Mouse (Mus musculus) hindbrain, embryonic 15.5 days (tissue): ENCODE results near the gene Arfgap2. TPM values are rescaled to one million over a fixed set of nuclear protein-coding genes. Genes with fewer than 3 reads are reported as not detected.
"Not testable (repeated sequence)": the region's sequence is repeated elsewhere in the genome, so short reads cannot be mapped to it uniquely, and the experiment has no call there.

Experiments used
- ATAC-seq: fragments of 200-750 bp; cut with Nextera tagmentation; 2 replicates; pipeline ENCODE4 v1.8.0; 2017; ENCODE audit warnings: low read depth, moderate number of reproducible peaks, moderate TSS enrichment; ENCODE audit not compliant: low FRiP score
- H3K27ac ChIP-seq: fragments of 300-500 bp; sonication (generic); replicated peaks from 2 replicates; pipeline ENCODE4 v1.5.1; 2015; ENCODE audit warnings: mild to moderate bottlenecking, inconsistent platforms
- H3K27me3 ChIP-seq: fragments of 300-500 bp; sonication (generic); 2 replicates; pipeline ENCODE4 v1.6.1; 2015; ENCODE audit warnings: control low read depth, inconsistent platforms
- H3K36me3 ChIP-seq: fragments of 300-500 bp; sonication (generic); 2 replicates; pipeline ENCODE4 v1.6.1; 2015; ENCODE audit warnings: control low read depth, inconsistent platforms
- H3K4me1 ChIP-seq: fragments of 300-500 bp; sonication (generic); replicated peaks from 2 replicates; pipeline ENCODE4 v1.6.1; 2015; ENCODE audit warnings: control low read depth, inconsistent platforms
- H3K4me2 ChIP-seq: fragments of 300-500 bp; sonication (generic); 2 replicates; pipeline ENCODE4 v1.6.1; 2015; ENCODE audit warnings: moderate library complexity, mild to moderate bottlenecking, inconsistent platforms
- H3K4me3 ChIP-seq: fragments of 300-500 bp; sonication (generic); 2 replicates; pipeline ENCODE4 v1.5.1; 2015; ENCODE audit warnings: mild to moderate bottlenecking, inconsistent platforms
- H3K9ac ChIP-seq: fragments of 300-500 bp; sonication (generic); 2 replicates; pipeline ENCODE4 v1.6.1; 2015; ENCODE audit warnings: inconsistent platforms
- H3K9me3 ChIP-seq: fragments of 300-500 bp; sonication (generic); 2 replicates; pipeline ENCODE4 v1.6.1; 2016; ENCODE audit warnings: control low read depth, inconsistent platforms
- WGBS: fragments of 180-500 bp; shearing (Covaris S2); methylation state at CpG from one replicate; pipeline ENCODE4 v1.1.7; 2015; 5-methylcytosine and 5-hydroxymethylcytosine counted together
- polyA plus RNA-seq: library from polyadenylated mRNA; unstranded; fragments of >200 nt; fragmentation: Nextera tagmentation; extraction: Ambion mirVana; gene quantifications from 2 replicates; pipeline ENCODE4 v1.2.1, GENCODE M21; 2015

Arfgap2 gene
- 65.1 and 65.3 TPM in 2 replicates for polyA plus RNA-seq

DNA sequence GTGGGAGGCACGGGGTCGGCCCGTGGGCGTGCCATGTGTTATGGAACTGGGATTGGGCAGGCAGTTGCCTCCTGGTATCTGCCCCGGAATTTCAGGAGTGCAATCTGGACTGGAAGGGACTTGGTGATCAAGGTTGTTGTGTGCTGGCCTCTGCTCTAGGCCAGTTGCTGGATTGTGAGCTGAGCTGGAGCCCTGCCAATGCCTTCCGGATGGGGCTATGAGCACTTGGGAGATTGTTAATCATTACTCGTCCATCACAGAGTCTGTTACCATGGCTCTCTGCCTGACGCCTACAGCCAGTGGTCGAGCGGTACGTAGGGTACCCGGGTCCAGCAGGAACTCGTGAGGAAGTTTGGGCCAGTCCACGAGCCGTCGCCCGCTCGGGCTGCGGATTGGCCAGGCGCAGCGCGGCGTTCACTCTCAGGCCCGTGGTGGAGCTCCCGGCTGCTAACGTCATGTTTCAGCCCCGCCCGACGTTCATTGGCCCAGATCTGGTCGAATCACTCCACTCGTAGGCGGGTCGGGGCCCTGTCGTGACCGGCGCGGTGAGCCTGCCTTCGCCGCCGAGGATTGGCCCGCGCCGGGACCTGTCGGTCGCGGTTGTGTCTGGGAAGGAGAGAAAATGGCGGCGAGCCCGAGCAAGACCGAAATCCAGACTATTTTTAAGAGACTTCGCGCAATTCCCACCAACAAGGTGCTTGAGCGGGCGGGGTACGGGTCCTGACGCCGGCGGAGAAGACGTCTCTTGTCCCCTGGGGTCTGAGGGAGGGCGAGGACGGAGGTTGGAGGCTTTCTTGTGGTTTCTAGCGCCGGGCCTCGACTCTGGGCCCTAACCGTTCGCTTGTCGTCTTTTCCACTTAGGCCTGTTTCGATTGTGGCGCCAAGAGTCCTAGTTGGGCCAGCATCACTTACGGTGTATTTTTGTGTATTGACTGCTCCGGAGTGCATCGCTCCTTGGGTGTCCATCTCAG, at the start of gene Arfgap2:
Arfgap2 (plus strand) TSS at position 264 of the 971 bp plus-strand sequence.
- ATAC-seq = peak; percentile 99
- H3K27ac ChIP-seq = peak within 1 kb of the TSS; percentile 87
- H3K4me1 ChIP-seq = peaks cover 19% of the 10 kb centered on the region
- H3K9ac ChIP-seq = peak within 1 kb of the TSS; percentile 60
- H3K9me3 ChIP-seq = no peaks in the 10 kb centered on the region
- WGBS = 1% methylated on average over 71 of the region's 72 CpGs
- H3K4me2 ChIP-seq = peak within 1 kb of the TSS; percentile 77
- no peaks in the 10 kb centered on the region for H3K27me3 ChIP-seq
- peaks cover 29% of the 10 kb centered on the region for H3K36me3 ChIP-seq
- H3K4me3 ChIP-seq = peak within 1 kb of the TSS; percentile 63

DNA sequence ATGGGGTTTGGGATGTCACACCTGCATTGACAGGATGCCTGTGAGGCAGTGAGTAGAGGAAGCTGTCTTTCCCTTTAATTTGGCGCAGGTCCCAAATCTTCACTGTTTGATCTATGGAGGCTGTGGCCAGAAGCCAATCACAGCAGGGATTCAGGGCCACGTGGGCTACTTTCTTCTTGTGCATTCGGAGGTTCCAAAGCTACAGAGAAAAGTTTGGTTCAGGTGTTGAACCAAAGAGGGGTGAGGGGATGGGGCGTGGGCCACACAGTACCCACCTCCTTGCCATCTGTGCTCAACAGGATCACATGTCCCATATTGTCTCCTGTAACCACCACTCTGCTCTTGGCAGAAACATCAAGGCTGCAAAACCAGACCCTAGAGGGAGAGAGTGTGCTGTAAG, 47.7 kb upstream of the Arfgap2 start:
- H3K4me2 ChIP-seq = no peak overlapping the region
- H3K9me3 ChIP-seq = no peaks in the 10 kb centered on the region
- 58% methylated on average over 4 of the region's 4 CpGs for WGBS
- H3K4me1 ChIP-seq = no peaks in the 10 kb centered on the region
- no peak overlapping the region for H3K4me3 ChIP-seq
- H3K27me3 ChIP-seq = no peaks in the 10 kb centered on the region
- no peak overlapping the region for H3K27ac ChIP-seq
- ATAC-seq = peak; percentile 34; the same call in 1 of the 2 replicates
- no peak overlapping the region for H3K9ac ChIP-seq
- H3K36me3 ChIP-seq = peaks cover 25% of the 10 kb centered on the region

DNA sequence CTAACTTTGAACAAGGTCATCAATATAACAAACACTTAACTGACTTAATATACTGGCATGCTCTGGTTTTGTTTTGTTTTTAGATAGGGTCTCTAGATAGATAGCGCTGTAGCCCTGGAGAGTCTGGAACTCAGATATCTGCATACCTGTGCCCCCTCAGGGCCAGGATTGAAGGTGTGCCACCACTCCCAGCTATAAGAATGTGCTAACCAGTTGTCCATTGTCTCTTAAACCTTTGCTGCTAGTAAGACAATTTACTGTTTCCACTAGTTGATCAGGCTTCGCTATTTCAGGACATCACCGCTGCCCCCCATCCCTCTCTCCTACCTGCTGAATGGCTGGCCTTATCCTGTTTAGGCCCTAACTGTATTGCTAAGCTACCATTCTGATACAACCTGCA, 44.3 kb upstream of the Arfgap2 start:
- Histone ChIP-seq H3K27ac (no peak overlapping the region), H3K36me3 (no peaks in the 10 kb centered on the region), H3K4me2 (no peak overlapping the region), H3K9ac (no peak overlapping the region), H3K4me1 (no peaks in the 10 kb centered on the region), H3K4me3 (no peak overlapping the region), H3K27me3 (no peaks in the 10 kb centered on the region), H3K9me3 (no peaks in the 10 kb centered on the region)
- WGBS = 98% methylated on average over 3 of the region's 3 CpGs
- ATAC-seq = no peak

DNA sequence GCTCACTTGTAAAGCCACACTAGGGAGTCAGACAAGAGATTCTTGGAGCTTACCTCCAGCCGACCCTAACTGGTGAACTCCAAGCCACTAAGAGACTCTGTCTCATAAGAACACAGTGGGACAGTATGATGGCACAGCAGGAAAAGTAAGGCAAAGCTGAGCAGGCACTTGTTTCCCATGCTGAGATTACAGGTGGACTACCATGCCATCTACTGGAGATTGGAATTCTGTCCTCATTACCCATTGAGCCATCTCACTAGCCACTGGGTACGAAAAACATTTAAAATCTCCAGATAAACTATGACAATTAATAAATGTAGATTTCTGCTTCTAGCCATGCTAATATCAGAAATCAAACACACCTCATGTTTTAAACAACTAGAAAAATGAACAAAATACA, 41.2 kb upstream of the Arfgap2 start:
- ATAC-seq = no peak
- no peaks in the 10 kb centered on the region for H3K4me1 ChIP-seq
- no peaks in the 10 kb centered on the region for H3K27me3 ChIP-seq
- no peak overlapping the region for H3K4me2 ChIP-seq
- no peak overlapping the region for H3K27ac ChIP-seq
- H3K4me3 ChIP-seq = no peak overlapping the region
- WGBS = 86% methylated on average over 2 of the region's 2 CpGs
- 0 out of 2 replicates have a peak, but pooled peaks cover 3% of the 10 kb centered on the region for H3K36me3 ChIP-seq
- H3K9me3 ChIP-seq = no peaks in the 10 kb centered on the region
- no peak overlapping the region for H3K9ac ChIP-seq

DNA sequence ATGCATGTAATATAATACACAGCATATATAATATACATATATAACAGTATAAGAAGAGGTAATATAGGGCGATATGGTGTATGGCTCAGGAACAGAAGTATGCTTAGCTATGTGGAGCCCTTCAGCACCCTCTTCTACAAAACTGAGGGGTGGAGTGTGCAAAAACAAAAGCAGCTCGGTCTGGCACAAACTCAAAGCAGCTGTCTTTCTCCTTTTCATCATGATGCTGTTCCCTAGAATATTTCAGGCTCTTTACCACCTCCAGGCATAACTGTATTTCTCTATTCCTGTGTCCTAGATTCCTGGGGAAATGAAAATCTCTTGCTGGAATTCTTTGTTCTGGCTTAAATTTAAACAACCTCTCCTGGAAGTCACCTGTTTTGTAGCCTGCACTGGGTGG, 35.0 kb upstream of the Arfgap2 start:
- WGBS = 80% methylated on average over 2 of the region's 2 CpGs
- ATAC-seq = no peak
- Histone ChIP-seq H3K4me1 (no peaks in the 10 kb centered on the region), H3K9me3 (no peaks in the 10 kb centered on the region), H3K9ac (no peak overlapping the region), H3K36me3 (0 out of 2 replicates have a peak, but pooled peaks cover 4% of the 10 kb centered on the region), H3K4me3 (no peak overlapping the region), H3K4me2 (no peak overlapping the region), H3K27ac (no peak overlapping the region), H3K27me3 (no peaks in the 10 kb centered on the region)

DNA sequence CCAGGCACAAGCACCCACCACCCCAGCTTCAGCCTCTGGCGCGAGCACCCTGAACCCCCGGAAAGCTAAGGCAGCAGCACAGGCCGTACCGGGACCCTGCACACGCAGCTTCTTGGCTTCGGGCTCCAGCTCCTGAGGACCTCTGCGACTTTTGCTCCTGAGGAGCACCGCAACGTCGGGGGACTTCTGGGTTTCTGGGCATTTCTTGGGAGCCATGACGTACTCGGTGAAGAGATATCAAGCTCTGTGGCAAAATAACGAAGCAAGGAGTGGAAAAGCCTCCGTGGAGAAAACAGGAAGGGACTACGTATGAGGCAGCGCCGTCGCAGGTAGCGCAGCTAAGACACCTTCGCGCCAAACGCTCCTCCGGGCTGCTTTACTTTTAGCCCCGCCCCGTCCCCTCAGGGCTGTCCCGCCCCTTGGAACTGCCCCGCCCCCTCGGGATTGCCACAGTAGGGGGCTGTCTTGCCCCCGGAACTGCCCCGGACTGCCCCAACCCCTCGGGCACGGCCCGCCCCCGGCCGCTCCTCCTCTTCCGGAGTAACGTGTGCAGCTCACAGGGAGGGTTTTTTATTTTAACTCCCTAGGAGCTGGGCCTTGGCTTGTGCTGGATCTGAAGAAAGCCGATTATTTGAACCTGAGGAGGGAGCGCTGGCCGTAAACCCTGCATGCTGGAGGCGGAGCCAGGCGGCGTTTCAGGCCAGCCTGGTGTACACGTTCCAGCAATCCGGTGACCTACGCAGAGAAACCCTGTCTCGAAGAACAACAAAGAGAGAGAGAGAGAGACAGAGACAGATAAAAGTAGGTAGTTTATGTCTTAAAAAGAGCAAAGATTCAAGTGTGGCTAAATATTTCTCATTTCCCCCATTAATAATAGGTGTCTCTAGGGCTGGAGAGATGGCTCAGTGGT, 27.9 kb upstream of the Arfgap2 start, which contains the start of gene Ddb2:
Ddb2 (minus strand) TSS at position 382 of the 910 bp plus-strand sequence.
- Histone ChIP-seq H3K27ac (peak within 1 kb of the TSS; percentile 77), H3K36me3 (no peaks in the 10 kb centered on the region), H3K9me3 (no peaks in the 10 kb centered on the region), H3K4me1 (peaks cover 10% of the 10 kb centered on the region), H3K9ac (peak within 1 kb of the TSS; percentile 64), H3K4me3 (peak within 1 kb of the TSS; percentile 53), H3K27me3 (no peaks in the 10 kb centered on the region), H3K4me2 (peak within 1 kb of the TSS; percentile 71)
- under 1% methylated on average over 48 of the region's 48 CpGs for WGBS
- ATAC-seq = peak; percentile 99

DNA sequence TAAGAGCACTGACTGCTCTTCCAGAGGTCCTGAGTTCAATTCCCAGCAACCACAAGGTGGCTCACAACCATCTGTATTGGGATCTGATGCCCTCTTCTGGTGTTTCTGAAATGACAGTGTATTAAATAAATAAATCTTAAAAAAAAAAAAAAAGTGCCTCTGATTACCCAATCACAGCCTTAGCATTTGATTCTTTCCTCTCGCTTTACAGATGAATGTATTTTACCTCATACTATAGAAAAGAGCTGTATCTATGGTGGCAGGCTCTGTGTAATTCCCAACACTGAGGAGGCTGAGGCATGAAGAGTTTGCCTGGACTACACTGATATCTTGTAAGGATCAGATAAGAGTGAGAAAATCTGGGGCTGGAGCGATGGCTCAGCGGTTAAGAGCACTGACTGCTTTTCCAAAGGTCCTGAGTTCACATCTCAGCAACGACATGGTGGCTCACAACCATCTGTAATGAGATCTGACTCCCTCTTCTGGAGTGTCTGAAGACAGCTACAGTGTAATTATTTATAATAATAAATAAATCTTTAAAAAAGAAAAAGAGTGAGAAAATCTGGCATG, 27.2 kb upstream of the Arfgap2 start:
- Histone ChIP-seq H3K9ac (peak overlapping the region; percentile 36), H3K27ac (peak overlapping the region; percentile 77), H3K4me3 (peak overlapping the region; percentile 53), H3K4me2 (peak overlapping the region; percentile 71), H3K4me1 (peaks cover 10% of the 10 kb centered on the region)
- 16% methylated on average over 4 of the region's 4 CpGs for WGBS
- not testable (repeated sequence) for H3K27me3 ChIP-seq, H3K9me3 ChIP-seq, H3K36me3 ChIP-seq
- ATAC-seq = peak; percentile 63; the same call in 1 of the 2 replicates

DNA sequence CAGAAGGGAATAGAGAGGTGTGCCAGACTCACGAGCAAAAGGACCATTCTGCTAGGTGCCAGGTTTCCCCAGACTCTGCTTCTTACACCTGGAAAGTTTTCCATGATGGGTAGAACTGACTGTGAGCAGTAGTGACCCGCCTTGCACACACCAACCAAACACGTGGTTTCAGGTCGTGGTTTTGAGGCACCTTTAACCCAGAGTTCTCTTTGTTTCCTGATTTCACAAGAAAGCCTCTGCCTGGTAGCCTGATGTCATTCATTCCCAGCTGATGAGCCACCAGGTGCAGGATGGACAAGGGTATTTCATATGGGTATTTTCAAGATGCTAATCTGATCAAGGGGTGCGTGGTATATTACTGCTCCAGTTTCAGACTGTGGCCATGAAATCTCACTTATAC, 22.2 kb upstream of the Arfgap2 start:
- no peak overlapping the region for H3K27ac ChIP-seq
- H3K9ac ChIP-seq = no peak overlapping the region
- WGBS = 69% methylated on average over 5 of the region's 5 CpGs
- no peaks in the 10 kb centered on the region for H3K27me3 ChIP-seq
- no peak overlapping the region for H3K4me2 ChIP-seq
- no peaks in the 10 kb centered on the region for H3K9me3 ChIP-seq
- H3K36me3 ChIP-seq = no peaks in the 10 kb centered on the region
- H3K4me1 ChIP-seq = peaks cover 4% of the 10 kb centered on the region
- no peak overlapping the region for H3K4me3 ChIP-seq
- ATAC-seq = no peak

DNA sequence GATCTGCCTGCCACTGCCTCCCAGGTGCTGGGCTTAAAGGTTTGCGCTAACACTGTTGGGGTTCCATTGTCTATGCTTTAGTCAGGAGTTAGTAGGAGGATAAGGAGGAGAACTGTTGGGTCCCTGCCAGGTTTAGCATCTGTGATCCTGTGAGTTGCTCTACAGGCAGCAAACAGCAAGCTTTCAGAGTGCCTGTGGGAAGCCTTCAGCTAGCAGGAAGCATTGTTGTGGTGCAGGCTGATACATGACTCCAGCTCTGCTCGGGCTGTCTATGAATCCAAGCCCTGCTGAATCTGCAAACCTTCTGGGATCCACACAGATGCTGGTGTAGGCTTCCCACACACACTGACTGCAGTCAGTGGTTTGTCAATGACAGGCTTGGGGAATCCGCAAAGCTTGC, 21.4 kb upstream of the Arfgap2 start:
- Histone ChIP-seq H3K4me2 (no peak overlapping the region), H3K27me3 (no peaks in the 10 kb centered on the region), H3K9me3 (no peaks in the 10 kb centered on the region), H3K27ac (no peak overlapping the region), H3K4me1 (no peaks in the 10 kb centered on the region), H3K36me3 (no peaks in the 10 kb centered on the region), H3K9ac (no peak overlapping the region), H3K4me3 (no peak overlapping the region)
- no peak for ATAC-seq
- WGBS = 49% methylated on average over 3 of the region's 3 CpGs

DNA sequence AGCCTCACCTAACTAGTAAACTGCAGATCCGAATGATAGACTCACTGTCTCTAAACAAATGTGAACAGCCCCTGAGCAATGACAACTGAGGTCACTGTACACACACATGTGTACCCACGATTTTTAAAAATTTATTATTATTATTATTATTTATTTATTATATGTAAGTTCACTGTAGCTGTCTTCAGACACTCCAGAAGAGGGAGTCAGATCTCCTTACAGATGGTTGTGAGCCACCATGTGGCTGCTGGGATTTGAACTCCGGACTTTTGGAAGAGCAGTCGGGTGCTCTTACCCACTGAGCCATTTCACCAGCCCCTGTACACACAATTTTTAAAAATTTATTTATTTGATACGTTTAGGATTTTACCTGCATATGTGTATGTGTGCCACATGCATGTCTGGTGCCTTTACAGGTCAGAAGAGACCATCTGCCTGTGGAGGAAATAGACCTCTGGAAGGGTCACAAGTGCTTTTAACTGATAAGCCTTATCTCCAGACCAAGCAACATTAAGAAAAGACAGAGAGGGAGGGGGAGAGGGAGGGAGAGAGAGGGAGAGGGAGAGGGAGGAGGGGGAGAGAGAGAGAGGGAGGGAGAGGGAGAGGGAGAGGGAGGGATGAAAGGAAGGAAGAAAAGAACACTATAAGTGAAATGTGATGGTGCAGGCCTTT, 20.1 kb upstream of the Arfgap2 start:
- WGBS = 84% methylated on average over 5 of the region's 5 CpGs
- Histone ChIP-seq H3K9ac (no peak overlapping the region), H3K4me2 (no peak overlapping the region), H3K36me3 (no peaks in the 10 kb centered on the region), H3K4me3 (no peak overlapping the region), H3K27ac (no peak overlapping the region), H3K27me3 (no peaks in the 10 kb centered on the region), H3K4me1 (no peaks in the 10 kb centered on the region), H3K9me3 (no peaks in the 10 kb centered on the region)
- no peak for ATAC-seq

DNA sequence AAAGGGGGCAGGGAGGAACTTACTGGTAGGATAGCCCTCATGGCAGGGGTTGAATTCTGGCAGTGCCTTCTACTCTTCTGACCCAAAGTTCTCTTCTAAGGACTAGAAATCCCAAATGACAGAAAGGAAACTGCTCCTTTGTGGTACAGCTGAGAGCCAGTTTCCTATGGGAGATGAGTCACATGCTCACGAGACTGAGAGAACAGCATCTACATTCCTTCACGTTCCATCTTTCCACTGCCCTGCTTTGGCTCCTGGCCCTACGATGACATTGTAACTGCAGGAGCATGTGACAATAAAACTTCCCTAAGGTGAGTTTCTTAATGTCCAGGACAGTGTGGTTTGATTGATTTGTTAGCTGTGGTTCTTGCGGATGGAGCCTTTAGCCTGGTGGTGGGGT, 16.4 kb upstream of the Arfgap2 start:
- ATAC-seq = no peak
- H3K4me3 ChIP-seq = no peak overlapping the region
- no peaks in the 10 kb centered on the region for H3K27me3 ChIP-seq
- no peak overlapping the region for H3K9ac ChIP-seq
- no peaks in the 10 kb centered on the region for H3K9me3 ChIP-seq
- no peak overlapping the region for H3K27ac ChIP-seq
- no peaks in the 10 kb centered on the region for H3K36me3 ChIP-seq
- WGBS = 88% methylated on average over 4 of the region's 4 CpGs
- H3K4me1 ChIP-seq = no peaks in the 10 kb centered on the region
- no peak overlapping the region for H3K4me2 ChIP-seq
